Mouse (Mus musculus) embryonic fibroblast, embryonic 13.5 days (primary cell): ENCODE results near the gene H2-Ab1. TPM values are rescaled to one million over a fixed set of nuclear protein-coding genes. Genes with fewer than 3 reads are reported as not detected.
"Not testable (repeated sequence)": the region's sequence is repeated elsewhere in the genome, so short reads cannot be mapped to it uniquely, and the experiment has no call there.

Experiments
- H3K27ac ChIP-seq: 2 replicates; pipeline ENCODE4 v1.5.1; 2012; ENCODE audit warnings: low read length, control low read depth, inconsistent platforms; ENCODE audit not compliant: insufficient read depth
- H3K4me1 ChIP-seq: 2 replicates; pipeline ENCODE4 v1.6.1; 2011; ENCODE audit warnings: low read length; ENCODE audit not compliant: control insufficient read depth, insufficient read depth
- H3K4me3 ChIP-seq: 2 replicates; pipeline ENCODE4 v1.5.1; 2011; ENCODE audit warnings: mild to moderate bottlenecking, control low read depth, low read length; ENCODE audit not compliant: insufficient read depth
- CTCF ChIP-seq: IDR thresholded peaks from 2 replicates; pipeline ENCODE4 v1.5.1; 2011; ENCODE audit warnings: mild to moderate bottlenecking, control low read depth, low read length, moderate library complexity, borderline replicate concordance; ENCODE audit not compliant: insufficient read depth
- POLR2A ChIP-seq: IDR thresholded peaks from 2 replicates; pipeline ENCODE4 v1.6.1; 2011; ENCODE audit warnings: low read depth, mild to moderate bottlenecking, control low read depth, low read length, moderate library complexity
- polyA plus RNA-seq: library from polyadenylated mRNA; stranded (reverse); fragments of >200 nt; gene quantifications from 2 replicates; pipeline ENCODE4 v1.2.4, GENCODE M21; 2011; ENCODE audit warnings: low read depth; ENCODE audit not compliant: missing spikeins, insufficient read length

H2-Ab1 gene
- polyA plus RNA-seq, 1 experiment: not detected

DNA sequence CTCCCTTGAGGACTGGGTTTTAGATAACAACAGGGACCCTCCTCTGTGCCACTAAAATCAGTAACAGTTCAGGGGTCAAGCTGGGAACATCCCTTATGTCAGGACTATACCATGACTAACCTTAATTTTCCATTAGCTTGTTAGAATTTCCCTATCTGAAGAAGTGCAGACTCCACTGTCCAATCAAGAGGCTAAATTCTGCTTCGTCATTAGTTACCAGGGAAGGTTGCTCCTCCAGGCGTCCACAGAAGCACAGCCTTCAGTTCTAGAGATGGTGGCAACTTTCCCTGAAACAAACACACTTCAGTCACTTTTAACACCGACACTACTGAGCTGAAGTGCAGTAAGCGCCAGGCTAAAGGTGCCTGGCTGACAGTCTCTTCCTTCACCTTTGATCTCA, 47.3 kb downstream of the H2-Ab1 start:
- H3K27ac ChIP-seq: no peak overlapping the region
- no peaks in the 10 kb centered on the region for H3K4me1 ChIP-seq
- no peak for TF ChIP-seq CTCF
- TF ChIP-seq POLR2A: no peak
- no peak overlapping the region for H3K4me3 ChIP-seq

DNA sequence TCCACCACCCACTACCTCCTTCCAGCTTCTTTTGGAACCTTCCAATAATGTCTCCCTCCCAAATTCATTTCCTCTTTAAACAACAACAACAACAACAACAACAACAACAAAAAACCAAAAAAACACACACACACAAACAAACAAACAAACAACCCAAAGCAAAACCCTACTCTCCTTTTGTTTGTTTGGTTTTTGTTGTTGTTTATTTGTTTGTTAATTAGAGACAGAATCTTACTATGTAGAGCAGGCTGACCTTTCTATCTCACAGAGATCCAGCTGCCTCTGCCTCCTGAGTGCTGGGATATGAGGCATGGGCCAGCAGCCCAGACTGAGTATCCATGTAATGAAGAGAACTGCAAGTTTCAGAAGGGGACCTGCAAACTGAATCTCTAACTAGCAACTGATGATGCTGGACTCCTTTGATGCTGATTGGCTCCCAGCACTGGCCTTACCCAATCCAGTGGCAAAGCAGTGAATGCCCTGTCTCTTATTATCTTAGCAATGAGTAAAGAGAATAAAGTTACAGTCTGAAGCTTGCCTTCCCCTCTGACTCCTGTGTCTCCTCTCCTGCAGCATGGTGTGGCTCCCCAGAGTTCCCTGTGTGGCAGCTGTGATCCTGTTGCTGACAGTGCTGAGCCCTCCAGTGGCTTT, 48.0 kb downstream of the H2-Ab1 start, which contains the start of gene H2-Eb1:
H2-Eb1 (plus strand) TSS at position 488 of the 651 bp plus-strand sequence.
- Histone ChIP-seq H3K27ac (no peak within 1 kb of the TSS), H3K4me1 (no peaks in the 10 kb centered on the region), H3K4me3 (no peak within 1 kb of the TSS)
- TF ChIP-seq CTCF: no peak
- TF ChIP-seq POLR2A: no peak

DNA sequence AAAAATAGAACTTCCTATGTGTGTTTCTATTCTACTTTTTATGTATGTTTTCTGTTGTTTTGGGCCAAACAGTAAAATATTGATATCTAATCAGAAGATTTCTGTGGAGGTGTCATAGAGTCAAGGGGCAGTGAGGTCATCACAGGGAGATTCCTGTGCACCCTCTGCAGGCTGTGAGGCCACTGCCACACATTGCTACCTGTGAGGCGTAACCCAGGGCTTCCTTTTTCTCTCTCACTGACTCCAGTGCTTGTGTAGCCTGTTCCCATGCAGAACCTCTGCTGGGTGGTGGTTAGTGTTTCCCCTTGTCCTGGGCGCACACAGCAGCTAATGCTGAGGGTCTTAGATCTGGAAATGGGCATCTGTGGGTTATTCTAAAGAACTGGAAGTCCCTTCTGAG, 48.9 kb downstream of the H2-Ab1 start:
- Histone ChIP-seq H3K4me3 (no peak overlapping the region), H3K4me1 (no peaks in the 10 kb centered on the region)
- TF ChIP-seq POLR2A (no peak), CTCF (no peak)

DNA sequence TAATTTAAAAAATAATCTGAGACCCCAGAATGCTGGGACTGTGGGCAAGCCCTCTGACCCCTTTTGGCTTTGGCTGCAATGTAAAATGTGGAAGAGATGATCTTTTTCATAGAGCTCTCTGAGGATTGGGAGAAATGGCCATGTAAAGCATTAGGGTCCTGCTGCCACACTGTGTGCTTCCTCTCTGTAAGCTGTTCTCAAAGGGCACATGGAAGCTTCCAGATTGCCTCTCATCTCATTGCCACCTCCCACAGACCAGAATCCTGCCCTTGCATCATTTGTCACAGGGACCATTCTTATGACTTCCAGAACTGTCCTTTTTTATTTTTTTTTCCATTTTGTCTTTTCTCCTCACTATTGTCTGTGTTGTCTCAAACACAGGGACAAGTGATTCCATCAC, 49.7 kb downstream of the H2-Ab1 start:
- H3K4me1 ChIP-seq: no peaks in the 10 kb centered on the region
- TF ChIP-seq CTCF (no peak), POLR2A (no peak)
- no peak overlapping the region for H3K27ac ChIP-seq
- H3K4me3 ChIP-seq: no peak overlapping the region

More for the DNA sequence above, 48.9 kb downstream of the H2-Ab1 start:
- H3K27ac ChIP-seq: no peak overlapping the region

DNA sequence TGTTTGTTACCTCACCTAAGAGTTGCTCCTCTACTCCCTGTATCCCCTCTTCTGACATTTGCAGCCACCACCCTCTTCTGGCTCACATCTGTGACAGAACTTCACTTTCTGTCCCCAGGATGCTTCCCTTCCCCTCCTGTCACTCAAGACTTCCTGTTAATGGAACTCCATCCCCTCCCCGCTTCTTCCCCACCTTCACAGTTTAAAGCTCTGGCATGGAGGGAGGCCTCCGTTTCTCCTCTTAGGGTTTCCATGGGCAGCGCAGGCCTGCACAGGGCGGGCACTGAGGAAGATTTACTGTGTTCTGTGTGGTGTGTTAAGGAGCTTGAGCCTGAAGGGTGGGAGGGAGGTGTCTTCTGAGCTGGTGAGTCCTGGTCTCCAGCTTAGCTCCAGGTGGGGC, 50.7 kb downstream of the H2-Ab1 start:
- Histone ChIP-seq H3K4me3 (no peak overlapping the region), H3K4me1 (no peaks in the 10 kb centered on the region), H3K27ac (no peak overlapping the region)
- no peak for TF ChIP-seq POLR2A
- TF ChIP-seq CTCF: no peak

DNA sequence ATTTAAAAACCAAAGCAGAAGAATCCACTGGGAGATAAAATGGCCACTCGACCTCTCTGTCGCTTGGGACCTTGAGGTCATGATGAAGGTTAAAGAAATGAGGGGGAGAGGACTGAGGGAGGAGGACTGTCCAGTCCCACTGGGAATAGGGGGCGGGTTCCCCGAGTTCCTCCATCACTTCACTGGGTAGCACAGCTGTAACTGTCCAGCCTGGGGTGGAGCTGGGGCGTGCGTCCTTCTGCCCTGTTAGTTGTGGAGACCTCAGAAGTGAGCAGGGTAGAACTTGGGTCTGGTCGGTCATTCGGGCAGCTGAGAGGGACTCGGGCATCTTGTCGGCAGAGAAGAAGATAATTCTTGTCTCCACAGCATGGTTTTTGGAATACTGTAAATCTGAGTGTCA, 51.7 kb downstream of the H2-Ab1 start:
- Histone ChIP-seq H3K4me1 (no peaks in the 10 kb centered on the region), H3K4me3 (peak overlapping the region; percentile 57), H3K27ac (no peak overlapping the region)
- TF ChIP-seq POLR2A (no peak), CTCF (no peak)

DNA sequence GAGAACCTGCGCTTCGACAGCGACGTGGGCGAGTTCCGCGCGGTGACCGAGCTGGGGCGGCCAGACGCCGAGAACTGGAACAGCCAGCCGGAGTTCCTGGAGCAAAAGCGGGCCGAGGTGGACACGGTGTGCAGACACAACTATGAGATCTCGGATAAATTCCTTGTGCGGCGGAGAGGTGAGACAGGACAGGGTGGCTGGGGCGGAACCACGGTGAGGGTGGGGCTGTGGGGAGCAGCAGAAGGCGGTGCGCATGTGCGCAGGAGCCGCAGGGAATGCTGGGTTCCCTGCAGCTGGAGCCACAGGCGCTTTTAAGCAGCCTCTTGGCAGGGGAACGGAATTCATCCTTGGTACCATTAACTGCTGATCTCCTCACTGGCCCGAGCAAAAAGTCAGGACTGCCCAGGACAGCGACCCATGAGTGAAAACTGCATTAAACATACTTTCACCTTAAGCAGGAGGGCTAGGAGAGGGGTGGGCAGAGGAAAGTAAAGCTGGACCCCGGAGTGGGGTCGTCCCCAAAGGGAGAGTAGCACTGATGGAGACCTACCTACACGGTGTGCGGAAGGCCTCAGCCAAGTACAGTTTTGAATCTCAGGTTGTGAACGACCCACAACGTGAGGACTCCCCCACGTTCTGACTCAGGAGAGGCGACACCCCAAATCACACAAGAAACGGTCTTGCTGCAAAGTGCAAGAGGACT, 52.3 kb downstream of the H2-Ab1 start:
- TF ChIP-seq POLR2A (peak; percentile 76), CTCF (no peak)
- Histone ChIP-seq H3K4me3 (peak overlapping the region; percentile 57), H3K4me1 (no peaks in the 10 kb centered on the region), H3K27ac (no peak overlapping the region)

DNA sequence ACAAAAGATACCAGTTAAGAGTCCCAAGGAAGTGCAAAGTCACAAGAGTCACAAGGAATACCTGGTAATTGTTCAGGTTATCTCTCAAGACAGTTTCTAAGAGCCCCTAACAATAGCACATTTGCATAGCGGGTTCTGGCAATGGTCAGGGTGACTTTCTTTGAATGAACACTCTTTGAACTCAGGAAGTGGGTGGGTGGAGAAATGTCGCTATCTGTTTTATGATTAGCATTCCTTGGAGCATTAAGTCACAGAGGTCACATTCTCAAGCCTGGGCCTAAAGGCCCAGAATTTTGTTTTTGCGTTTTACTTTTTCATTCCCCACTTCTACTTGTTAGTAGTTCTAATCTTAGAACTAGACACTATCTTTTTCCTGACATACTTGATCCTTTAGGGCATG, 53.0 kb downstream of the H2-Ab1 start:
- not testable (repeated sequence) for H3K4me3 ChIP-seq, H3K4me1 ChIP-seq, H3K27ac ChIP-seq

DNA sequence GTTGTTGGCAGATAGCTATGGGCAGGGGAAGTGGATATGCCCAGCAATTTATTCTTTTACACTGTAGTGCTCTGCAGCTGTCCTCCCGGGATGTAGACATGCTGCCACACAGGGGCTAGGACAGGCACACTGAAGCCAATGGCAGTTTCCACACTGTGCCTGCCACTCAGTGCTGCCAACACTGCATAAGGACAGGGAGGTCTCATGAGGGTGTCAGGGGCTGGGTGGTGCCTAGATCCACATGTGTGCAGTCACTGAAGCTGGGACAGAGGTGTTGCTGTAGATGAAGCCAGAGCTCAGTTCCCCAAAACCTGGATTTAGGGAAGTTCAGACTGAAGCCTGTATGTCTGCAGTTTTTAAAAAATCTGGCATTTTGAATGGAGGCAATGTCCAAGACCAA, 54.7 kb downstream of the H2-Ab1 start:
- H3K4me3 ChIP-seq: no peak overlapping the region
- no peak for TF ChIP-seq POLR2A
- no peak for TF ChIP-seq CTCF
- no peak overlapping the region for H3K27ac ChIP-seq

DNA sequence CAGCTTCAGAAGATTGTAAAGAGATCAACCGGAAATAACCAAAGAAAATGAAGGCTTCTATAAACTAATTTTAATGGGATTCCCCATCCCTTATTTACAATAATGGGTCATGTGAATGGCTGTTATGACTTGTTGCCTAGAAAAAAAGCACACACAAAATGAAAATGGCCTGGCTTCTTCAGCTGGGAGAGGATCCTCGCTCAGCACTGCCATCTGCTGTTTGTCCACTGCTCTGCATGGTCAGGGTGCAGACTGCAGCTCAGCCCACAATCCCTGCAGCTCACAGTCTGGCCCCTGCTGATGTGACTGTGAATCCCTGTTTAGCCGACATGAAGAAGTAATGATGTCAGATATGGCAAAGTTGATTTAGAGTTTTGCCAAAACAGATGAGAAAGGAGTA, 55.9 kb downstream of the H2-Ab1 start:
- no peak overlapping the region for H3K27ac ChIP-seq
- TF ChIP-seq POLR2A (no peak), CTCF (peak; percentile 98)
- H3K4me1 ChIP-seq: no peaks in the 10 kb centered on the region

More for the DNA sequence above, 54.7 kb downstream of the H2-Ab1 start:
- H3K4me1 ChIP-seq: no peaks in the 10 kb centered on the region

DNA sequence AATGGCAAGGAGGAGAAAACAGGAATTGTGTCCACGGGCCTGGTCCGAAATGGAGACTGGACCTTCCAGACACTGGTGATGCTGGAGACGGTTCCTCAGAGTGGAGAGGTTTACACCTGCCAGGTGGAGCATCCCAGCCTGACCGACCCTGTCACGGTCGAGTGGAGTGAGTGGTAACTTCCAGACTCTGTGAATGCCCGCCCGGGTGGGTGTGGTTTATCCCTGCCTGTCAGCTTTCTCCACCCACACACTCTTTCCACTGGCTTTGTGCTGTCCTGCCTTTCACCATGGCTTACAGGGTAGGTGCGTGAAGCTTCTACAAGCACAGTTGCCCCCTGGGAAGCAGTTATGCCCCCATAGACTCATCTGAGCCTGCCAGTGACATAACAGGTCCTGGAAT, 56.8 kb downstream of the H2-Ab1 start:
- Histone ChIP-seq H3K27ac (no peak overlapping the region), H3K4me3 (no peak overlapping the region), H3K4me1 (no peaks in the 10 kb centered on the region)
- TF ChIP-seq POLR2A (no peak), CTCF (no peak)

More for the DNA sequence above, 55.9 kb downstream of the H2-Ab1 start:
- no peak overlapping the region for H3K4me3 ChIP-seq
